Mouse (Mus musculus): Measurements from ENCODE around the gene Vps52. TPM values are rescaled to one million over a fixed set of nuclear protein-coding genes. Genes with fewer than 3 reads are reported as not detected.

The Vps52 gene
- 49.3 and 55.4 TPM in 2 replicates for polyA plus RNA-seq (2015; fragmentation: Nextera tagmentation; extraction: Ambion mirVana)

DNA sequence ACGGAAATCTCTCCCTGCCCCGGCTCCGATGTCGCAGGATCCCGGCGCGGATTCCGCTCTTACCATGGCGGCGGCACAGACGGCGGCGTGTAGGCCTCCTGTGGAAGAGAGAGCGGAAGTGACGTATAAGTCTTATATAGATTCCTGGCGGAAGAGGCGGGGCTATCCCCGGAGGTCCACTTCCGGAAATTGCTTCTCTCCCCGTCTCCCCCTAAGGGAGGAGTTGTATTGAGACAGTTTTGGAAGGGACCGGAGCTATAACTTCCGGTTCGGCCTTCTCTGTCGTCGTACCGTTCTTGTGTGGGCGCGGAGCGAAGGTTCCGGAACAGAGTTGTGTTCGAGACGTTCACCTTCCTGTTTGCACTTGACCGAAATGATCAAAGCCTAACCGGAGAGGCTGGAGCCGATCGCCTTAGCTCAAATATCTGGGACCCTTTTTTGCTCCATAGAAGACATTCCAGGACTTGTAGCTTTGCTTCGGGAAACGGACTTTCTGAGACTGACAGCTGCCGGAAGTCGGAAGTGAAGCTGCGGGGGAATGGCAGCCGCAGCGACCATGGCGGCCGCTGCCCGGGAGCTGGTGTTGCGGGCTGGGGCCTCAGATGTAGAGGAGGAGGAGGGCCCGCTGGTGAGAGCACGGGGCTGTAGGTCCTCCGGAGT lies at the start of gene Vps52, which contains the start of gene Rps18:
TSS of gene Vps52 (plus strand) at position 258 of the 660 bp plus-strand sequence.
TSS of gene Rps18 (minus strand) at position 447 of the 660 bp plus-strand sequence.
- WGBS, result under 1% methylated on average over 50 of the region's 50 CpGs
- Histone ChIP-seq H3K27me3 (no peaks in the 10 kb centered on the region), H3K9ac (peak within 1 kb of the TSS; percentile 94), H3K4me3 (peak within 1 kb of the TSS; percentile 75), H3K36me3 (peaks cover 48% of the 10 kb centered on the region), H3K4me2 (peak within 1 kb of the TSS; percentile 82), H3K9me3 (no peaks in the 10 kb centered on the region), H3K27ac (peak within 1 kb of the TSS; percentile 88), H3K4me1 (peaks cover 48% of the 10 kb centered on the region)
- peak; percentile 86 for ATAC-seq (ENCODE audit: borderline replicate concordance, extremely low read depth, low FRiP score, low TSS enrichment)

DNA sequence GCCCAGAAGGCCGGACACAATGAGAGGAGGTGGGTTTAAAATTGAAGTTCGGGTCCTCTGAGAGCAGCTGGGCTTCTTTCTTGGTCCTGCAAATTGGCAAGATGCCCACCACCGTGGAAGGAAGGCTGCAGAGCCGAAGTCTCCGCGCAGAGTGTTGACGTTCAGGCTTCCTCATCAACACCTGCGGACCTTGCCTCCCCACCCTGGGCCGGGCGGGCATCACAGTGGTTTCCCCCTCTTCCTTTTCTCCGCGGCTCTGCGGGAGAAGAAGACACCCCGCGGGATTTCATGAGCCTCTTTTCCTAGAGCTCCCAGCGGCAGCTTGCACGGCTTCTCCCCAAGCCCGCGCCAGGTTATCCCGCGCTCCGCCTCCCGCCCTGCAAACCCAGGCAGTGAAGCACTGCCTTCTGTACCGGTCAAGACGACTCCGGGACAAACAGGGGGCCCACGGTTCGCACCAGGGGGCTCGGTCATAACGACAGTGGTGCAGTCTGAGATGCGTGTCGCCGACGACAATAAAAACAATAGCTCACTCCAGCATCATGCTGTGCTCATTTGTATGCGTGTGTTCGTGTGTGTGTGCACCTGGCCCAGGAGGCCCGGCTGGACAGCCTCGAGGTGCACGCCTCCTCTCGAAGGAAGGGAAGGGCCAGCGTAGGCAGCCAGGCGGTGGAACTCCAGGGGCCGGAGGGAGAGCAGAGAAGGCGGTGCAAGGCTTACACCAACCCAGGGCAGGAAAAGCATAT lies 47.1 kb upstream of the Vps52 start:
- WGBS, result under 1% methylated on average over 42 of the region's 44 CpGs
- peak overlapping the region; percentile 82 for H3K4me3 ChIP-seq
- peak overlapping the region; percentile 92 for H3K27ac ChIP-seq
- H3K4me1 ChIP-seq, result peaks cover 14% of the 10 kb centered on the region
- H3K9me3 ChIP-seq, result no peaks in the 10 kb centered on the region
- H3K36me3 ChIP-seq, result peaks cover 23% of the 10 kb centered on the region
- peak; percentile 3 for ATAC-seq (ENCODE audit: borderline replicate concordance, extremely low read depth, low FRiP score, low TSS enrichment)
- H3K4me2 ChIP-seq, result peak overlapping the region; percentile 92
- H3K27me3 ChIP-seq, result no peaks in the 10 kb centered on the region
- H3K9ac ChIP-seq, result peak overlapping the region; percentile 53

DNA sequence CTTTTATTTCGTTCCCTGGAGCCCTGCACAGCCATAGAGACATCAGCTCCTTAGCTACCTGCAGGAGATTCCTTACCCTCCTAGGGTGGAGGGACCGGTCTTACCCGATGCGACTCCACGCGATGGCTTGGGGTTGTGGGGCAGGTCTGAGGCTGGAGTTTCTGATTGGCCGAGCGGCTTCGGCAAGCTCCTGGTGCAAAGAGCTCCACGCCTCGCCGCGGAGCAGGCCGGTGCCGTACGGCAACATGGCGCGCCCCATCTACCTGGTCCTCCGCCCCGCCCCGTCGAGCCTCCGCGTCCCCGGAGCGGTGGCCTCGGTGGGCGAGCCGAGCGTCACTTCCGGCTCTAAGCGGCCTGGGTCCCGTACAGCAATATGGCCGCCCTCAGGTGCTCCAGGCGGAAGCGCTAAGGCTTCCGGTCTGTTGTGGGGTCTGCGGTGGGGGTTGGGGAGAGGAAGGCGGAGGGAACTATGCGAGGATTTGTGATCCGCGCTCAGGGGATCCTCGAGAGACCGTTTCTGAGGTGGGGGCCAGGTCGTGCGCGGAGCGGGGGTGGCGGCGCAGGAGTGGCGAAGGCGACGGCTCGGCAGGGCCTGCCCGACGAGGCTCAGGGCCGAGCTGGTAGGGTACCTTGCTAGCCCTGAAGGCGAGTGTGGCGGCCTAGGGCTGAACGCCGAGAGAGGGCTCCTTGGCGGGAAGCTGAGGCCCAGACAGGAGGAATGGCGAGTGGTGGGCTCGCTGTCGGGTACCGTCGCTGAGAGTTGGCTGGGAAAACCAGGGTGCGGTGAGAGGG lies 46.3 kb upstream of the Vps52 start, which contains the start of gene Daxx:
TSS of gene Daxx (plus strand) at position 338 of the 792 bp plus-strand sequence.
- peaks cover 19% of the 10 kb centered on the region for H3K4me1 ChIP-seq
- ATAC-seq (ENCODE audit: borderline replicate concordance, extremely low read depth, low FRiP score, low TSS enrichment), result peak; percentile 97
- H3K4me2 ChIP-seq, result peak within 1 kb of the TSS; percentile 92
- H3K9me3 ChIP-seq, result no peaks in the 10 kb centered on the region
- H3K9ac ChIP-seq, result peak within 1 kb of the TSS; percentile 86
- H3K27ac ChIP-seq, result peak within 1 kb of the TSS; percentile 92
- WGBS, result under 1% methylated on average over 68 of the region's 68 CpGs
- no peaks in the 10 kb centered on the region for H3K27me3 ChIP-seq
- peak within 1 kb of the TSS; percentile 82 for H3K4me3 ChIP-seq
- H3K36me3 ChIP-seq, result peaks cover 31% of the 10 kb centered on the region

DNA sequence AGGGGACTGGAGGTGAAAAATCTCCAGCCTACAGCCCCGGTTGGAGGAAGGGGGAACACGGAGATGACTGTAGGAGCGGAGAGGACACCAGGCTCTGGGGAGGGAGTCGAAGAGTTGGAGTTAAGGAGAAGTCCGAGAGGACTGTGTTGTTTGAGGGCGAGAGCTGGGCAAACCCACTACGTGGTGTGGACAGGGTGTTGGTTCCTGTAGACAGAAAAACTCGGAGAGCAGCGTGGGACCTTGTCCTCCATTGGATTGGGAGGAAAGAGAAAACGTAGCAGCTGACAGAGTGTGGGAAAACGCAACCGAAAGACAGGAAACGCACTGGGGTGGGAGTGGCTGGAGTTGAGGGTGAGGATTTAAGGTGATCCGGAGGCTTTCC lies 45.8 kb upstream of the Vps52 start:
- no peaks in the 10 kb centered on the region for H3K27me3 ChIP-seq
- H3K9ac ChIP-seq, result peak overlapping the region; percentile 86
- ATAC-seq (ENCODE audit: borderline replicate concordance, extremely low read depth, low FRiP score, low TSS enrichment), result no peak
- peaks cover 21% of the 10 kb centered on the region for H3K4me1 ChIP-seq
- H3K36me3 ChIP-seq, result peaks cover 36% of the 10 kb centered on the region
- H3K27ac ChIP-seq, result peak overlapping the region; percentile 92
- H3K4me2 ChIP-seq, result peak overlapping the region; percentile 92
- H3K4me3 ChIP-seq, result peak overlapping the region; percentile 82
- H3K9me3 ChIP-seq, result no peaks in the 10 kb centered on the region
- WGBS, result under 1% methylated on average over 14 of the region's 14 CpGs

DNA sequence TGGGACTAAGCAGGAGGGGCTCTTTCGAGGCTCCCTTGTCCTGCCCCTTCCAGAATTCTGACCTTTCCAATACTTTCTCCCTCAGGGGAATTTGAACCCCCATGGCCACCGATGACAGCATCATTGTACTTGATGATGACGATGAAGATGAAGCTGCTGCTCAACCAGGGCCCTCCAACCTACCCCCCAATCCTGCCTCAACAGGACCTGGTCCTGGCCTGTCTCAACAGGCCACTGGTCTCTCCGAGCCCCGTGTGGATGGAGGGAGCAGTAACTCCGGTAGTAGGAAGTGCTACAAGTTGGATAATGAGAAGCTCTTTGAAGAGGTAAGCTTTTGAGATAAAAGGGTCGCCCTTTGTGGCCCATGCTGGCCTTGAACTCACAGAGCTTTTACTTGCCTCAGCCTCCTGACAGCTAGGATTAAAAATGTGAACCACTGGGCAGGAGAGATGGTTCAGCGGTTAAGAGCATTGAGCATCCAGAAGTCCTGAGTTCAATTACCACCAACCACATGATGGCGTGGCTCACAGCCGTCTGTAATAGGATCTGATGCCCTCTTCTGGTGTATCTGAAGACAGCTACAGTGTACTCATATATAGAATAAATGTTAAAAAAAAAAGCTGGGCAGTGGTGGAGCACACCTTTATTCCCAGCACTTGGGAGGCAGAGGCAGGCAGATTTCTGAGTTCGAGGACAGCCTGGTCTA lies 45.1 kb upstream of the Vps52 start:
- WGBS, result 42% methylated on average over 11 of the region's 11 CpGs
- Histone ChIP-seq H3K36me3 (peaks cover 38% of the 10 kb centered on the region), H3K9ac (peak overlapping the region; percentile 86), H3K27me3 (no peaks in the 10 kb centered on the region), H3K27ac (peak overlapping the region; percentile 92), H3K9me3 (no peaks in the 10 kb centered on the region), H3K4me3 (peak overlapping the region; percentile 82), H3K4me2 (peak overlapping the region; percentile 92), H3K4me1 (peaks cover 27% of the 10 kb centered on the region)
- ATAC-seq (ENCODE audit: borderline replicate concordance, extremely low read depth, low FRiP score, low TSS enrichment), result no peak

DNA sequence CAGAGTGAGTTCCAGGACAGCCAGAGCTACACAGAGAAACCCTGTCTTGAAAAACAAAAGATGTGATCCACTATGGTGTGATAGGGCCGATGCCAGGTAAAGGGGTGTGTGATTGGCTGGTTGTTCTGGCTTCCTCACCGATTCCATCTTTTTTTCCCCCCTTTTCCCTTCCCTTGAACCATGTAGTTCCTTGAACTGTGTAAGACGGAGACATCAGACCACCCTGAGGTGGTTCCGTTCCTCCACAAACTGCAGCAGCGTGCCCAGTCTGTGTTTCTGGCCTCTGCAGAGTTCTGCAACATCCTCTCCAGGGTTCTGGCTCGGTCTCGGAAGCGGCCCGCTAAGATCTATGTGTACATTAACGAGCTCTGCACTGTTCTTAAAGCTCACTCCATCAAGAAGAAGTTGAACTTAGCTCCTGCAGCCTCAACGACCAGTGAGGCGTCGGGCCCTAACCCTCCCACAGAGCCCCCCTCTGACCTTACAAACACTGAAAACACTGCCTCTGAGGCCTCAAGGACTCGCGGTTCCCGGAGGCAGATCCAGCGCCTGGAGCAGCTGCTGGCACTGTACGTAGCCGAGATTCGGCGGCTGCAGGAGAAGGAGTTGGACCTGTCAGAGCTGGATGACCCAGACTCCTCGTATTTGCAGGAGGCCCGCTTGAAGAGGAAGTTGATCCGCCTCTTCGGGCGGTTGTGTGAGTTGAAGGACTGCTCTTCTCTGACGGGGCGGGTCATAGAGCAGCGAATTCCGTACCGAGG lies 44.4 kb upstream of the Vps52 start:
- H3K4me3 ChIP-seq, result no peak overlapping the region
- peaks cover 38% of the 10 kb centered on the region for H3K36me3 ChIP-seq
- H3K9me3 ChIP-seq, result no peaks in the 10 kb centered on the region
- WGBS, result 84% methylated on average over 31 of the region's 31 CpGs
- H3K27ac ChIP-seq, result no peak overlapping the region
- ATAC-seq (ENCODE audit: borderline replicate concordance, extremely low read depth, low FRiP score, low TSS enrichment), result no peak
- H3K9ac ChIP-seq, result no peak overlapping the region
- no peaks in the 10 kb centered on the region for H3K27me3 ChIP-seq
- H3K4me1 ChIP-seq, result peaks cover 28% of the 10 kb centered on the region
- H3K4me2 ChIP-seq, result no peak overlapping the region

DNA sequence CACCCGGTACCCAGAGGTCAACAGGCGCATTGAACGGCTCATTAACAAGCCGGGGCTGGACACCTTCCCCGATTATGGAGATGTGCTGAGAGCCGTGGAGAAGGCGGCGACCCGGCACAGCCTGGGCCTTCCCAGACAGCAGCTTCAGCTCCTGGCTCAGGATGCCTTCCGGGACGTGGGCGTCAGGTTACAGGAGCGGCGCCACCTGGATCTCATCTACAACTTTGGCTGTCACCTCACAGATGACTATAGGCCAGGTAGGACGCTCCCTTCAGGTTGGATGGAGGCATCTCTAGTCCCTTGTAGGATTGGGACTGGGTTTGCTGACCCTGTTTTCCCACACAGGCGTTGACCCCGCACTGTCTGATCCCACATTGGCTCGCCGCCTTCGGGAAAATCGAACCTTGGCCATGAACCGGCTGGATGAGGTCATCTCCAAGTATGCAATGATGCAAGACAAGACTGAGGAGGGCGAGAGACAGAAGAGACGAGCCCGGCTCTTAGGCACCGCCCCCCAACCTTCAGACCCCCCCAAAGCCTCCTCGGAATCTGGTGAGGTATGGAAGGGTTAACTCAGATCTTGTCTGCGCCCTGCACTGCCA lies 43.7 kb upstream of the Vps52 start:
- Histone ChIP-seq H3K27me3 (no peaks in the 10 kb centered on the region), H3K9me3 (no peaks in the 10 kb centered on the region), H3K27ac (no peak overlapping the region), H3K36me3 (peaks cover 38% of the 10 kb centered on the region), H3K4me3 (no peak overlapping the region), H3K4me2 (no peak overlapping the region), H3K4me1 (peaks cover 31% of the 10 kb centered on the region), H3K9ac (no peak overlapping the region)
- 84% methylated on average over 28 of the region's 28 CpGs for WGBS
- no peak for ATAC-seq (ENCODE audit: borderline replicate concordance, extremely low read depth, low FRiP score, low TSS enrichment)

DNA sequence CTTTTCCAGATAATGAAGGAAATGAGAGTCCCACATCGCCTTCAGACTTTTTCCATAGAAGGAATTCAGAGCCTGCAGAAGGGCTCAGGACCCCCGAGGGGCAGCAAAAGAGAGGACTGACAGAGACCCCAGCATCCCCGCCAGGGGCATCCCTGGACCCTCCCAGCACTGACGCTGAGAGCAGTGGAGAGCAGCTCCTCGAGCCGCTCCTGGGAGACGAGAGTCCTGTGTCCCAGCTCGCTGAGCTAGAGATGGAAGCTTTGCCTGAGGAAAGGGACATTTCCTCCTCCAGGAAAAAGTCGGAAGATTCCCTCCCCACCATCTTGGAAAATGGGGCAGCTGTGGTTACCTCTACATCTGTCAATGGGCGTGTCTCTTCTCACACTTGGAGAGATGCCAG lies 42.3 kb upstream of the Vps52 start:
- Histone ChIP-seq H3K27ac (no peak overlapping the region), H3K9ac (no peak overlapping the region), H3K4me3 (no peak overlapping the region), H3K27me3 (no peaks in the 10 kb centered on the region), H3K36me3 (peaks cover 47% of the 10 kb centered on the region), H3K4me2 (no peak overlapping the region), H3K4me1 (peaks cover 42% of the 10 kb centered on the region), H3K9me3 (no peaks in the 10 kb centered on the region)
- 85% methylated on average over 10 of the region's 10 CpGs for WGBS
- ATAC-seq (ENCODE audit: borderline replicate concordance, extremely low read depth, low FRiP score, low TSS enrichment), result no peak

DNA sequence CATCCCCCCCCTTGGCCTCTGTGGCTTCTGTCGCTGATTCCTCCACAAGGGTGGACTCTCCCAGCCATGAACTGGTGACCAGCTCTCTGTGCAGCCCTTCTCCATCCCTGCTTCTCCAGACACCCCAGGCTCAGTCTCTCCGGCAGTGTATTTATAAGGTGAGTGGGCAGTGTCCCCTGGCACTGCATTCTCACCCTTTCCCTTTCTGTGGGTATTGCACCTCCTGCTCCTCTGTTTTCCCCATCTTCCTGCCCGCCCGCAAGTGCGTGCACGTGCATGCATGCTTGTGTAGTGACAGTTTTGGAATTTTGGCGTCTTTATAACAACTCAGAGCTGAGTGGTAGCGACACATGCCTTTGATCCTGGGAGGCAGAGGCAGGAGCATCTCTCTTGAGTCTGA lies 41.7 kb upstream of the Vps52 start:
- no peaks in the 10 kb centered on the region for H3K9me3 ChIP-seq
- no peak for ATAC-seq (ENCODE audit: borderline replicate concordance, extremely low read depth, low FRiP score, low TSS enrichment)
- H3K27ac ChIP-seq, result no peak overlapping the region
- WGBS, result 91% methylated on average over 8 of the region's 8 CpGs
- peaks cover 49% of the 10 kb centered on the region for H3K4me1 ChIP-seq
- H3K4me3 ChIP-seq, result no peak overlapping the region
- no peaks in the 10 kb centered on the region for H3K27me3 ChIP-seq
- H3K36me3 ChIP-seq, result peaks cover 47% of the 10 kb centered on the region
- no peak overlapping the region for H3K4me2 ChIP-seq
- no peak overlapping the region for H3K9ac ChIP-seq

DNA sequence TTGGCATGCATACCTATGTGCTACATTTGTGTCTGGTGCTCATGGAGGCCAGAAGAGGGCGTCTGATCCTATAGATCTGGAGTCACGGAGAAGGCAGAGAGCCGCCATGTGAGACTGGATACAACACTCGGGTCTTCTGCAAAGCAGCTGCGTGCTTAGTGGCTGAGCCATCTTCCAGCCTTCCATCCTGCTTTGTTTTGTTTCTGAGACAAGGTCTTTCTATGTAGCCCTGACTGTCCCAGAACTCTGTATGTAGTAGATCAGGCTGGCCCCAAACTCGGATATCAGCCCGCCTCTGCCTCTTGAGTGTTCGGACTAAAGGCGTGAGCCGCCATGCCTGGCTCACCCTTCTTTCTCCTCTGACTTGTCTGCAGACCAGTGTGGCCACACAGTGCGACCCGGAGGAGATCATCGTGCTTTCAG lies 40.6 kb upstream of the Vps52 start:
- Histone ChIP-seq H3K9me3 (no peaks in the 10 kb centered on the region), H3K4me2 (peak overlapping the region; percentile 73), H3K4me1 (peaks cover 54% of the 10 kb centered on the region), H3K4me3 (peak overlapping the region; percentile 58), H3K27ac (0 out of 2 replicates have a peak overlapping the region, but pooled peaks have one; percentile 87), H3K36me3 (peaks cover 47% of the 10 kb centered on the region), H3K27me3 (no peaks in the 10 kb centered on the region), H3K9ac (no peak overlapping the region)
- no peak for ATAC-seq (ENCODE audit: borderline replicate concordance, extremely low read depth, low FRiP score, low TSS enrichment)
- WGBS, result 67% methylated on average over 13 of the region's 13 CpGs

All from lung, embryonic 15.5 days (tissue).